Mouse (Mus musculus) limb, embryonic 15.5 days (tissue): ENCODE data around the gene 5530401A14Rik. TPM values are rescaled to one million over a fixed set of nuclear protein-coding genes. Genes with fewer than 3 reads are reported as not detected.

Experiments
- ATAC-seq: fragments of 200-750 bp; cut with Nextera tagmentation; 2 replicates; pipeline ENCODE4 v1.8.0; 2017; ENCODE audit warnings: low read depth, moderate TSS enrichment; ENCODE audit not compliant: insufficient number of reproducible peaks, low FRiP score, low TSS enrichment
- H3K27ac ChIP-seq: fragments of 300-500 bp; sonication (generic); 2 replicates; pipeline ENCODE4 v1.5.1; 2015; ENCODE audit warnings: moderate library complexity, mild to moderate bottlenecking, inconsistent platforms
- H3K27me3 ChIP-seq: fragments of 300-500 bp; sonication (generic); 2 replicates; pipeline ENCODE4 v1.6.1; 2015; ENCODE audit warnings: inconsistent platforms
- H3K36me3 ChIP-seq: fragments of 300-500 bp; sonication (generic); 2 replicates; pipeline ENCODE4 v1.6.1; 2015; ENCODE audit warnings: inconsistent platforms
- H3K4me1 ChIP-seq: fragments of 300-500 bp; sonication (generic); 2 replicates; pipeline ENCODE4 v1.6.1; 2015; ENCODE audit warnings: inconsistent platforms
- H3K4me2 ChIP-seq: fragments of 300-500 bp; sonication (generic); 2 replicates; pipeline ENCODE4 v1.6.1; 2015; ENCODE audit warnings: mild to moderate bottlenecking, inconsistent platforms
- H3K4me3 ChIP-seq: fragments of 300-500 bp; sonication (generic); 2 replicates; pipeline ENCODE4 v1.5.1; 2015; ENCODE audit warnings: mild to moderate bottlenecking, inconsistent platforms
- H3K9ac ChIP-seq: fragments of 300-500 bp; sonication (generic); 2 replicates; pipeline ENCODE4 v1.6.1; 2015; ENCODE audit warnings: inconsistent platforms
- H3K9me3 ChIP-seq: fragments of 300-500 bp; sonication (generic); 2 replicates; pipeline ENCODE4 v1.6.1; 2016; ENCODE audit warnings: inconsistent platforms
- WGBS: fragments of 180-500 bp; shearing (Covaris S2); methylation state at CpG from one replicate; pipeline ENCODE4 v1.1.7; 2015; 5-methylcytosine and 5-hydroxymethylcytosine counted together
- polyA plus RNA-seq: library from polyadenylated mRNA; unstranded; fragments of >200 nt; fragmentation: Nextera tagmentation; extraction: Ambion mirVana; gene quantifications from 2 replicates; pipeline ENCODE4 v1.2.1, GENCODE M21; 2015

Gene 5530401A14Rik
- polyA plus RNA-seq, result not detected in 2 replicates

GRCm38 (mm10) chr11:81860250-81860972 lies at the start of gene 5530401A14Rik:
Gene 5530401A14Rik, plus strand, starts transcription at chr11:81860673.
- ATAC-seq, result 0 out of 2 replicates have a peak, but pooled peaks have one; percentile 44
- Histone ChIP-seq H3K9me3 (no peaks in the 10 kb centered on the region), H3K27ac (no peak within 1 kb of the TSS), H3K36me3 (no peaks in the 10 kb centered on the region), H3K4me1 (peaks cover 11% of the 10 kb centered on the region; the same call in 1 of the 2 replicates), H3K27me3 (no peaks in the 10 kb centered on the region), H3K4me2 (no peak within 1 kb of the TSS), H3K4me3 (no peak within 1 kb of the TSS), H3K9ac (no peak within 1 kb of the TSS)
- WGBS, result 30% methylated on average over 4 of the region's 4 CpGs

GRCm38 (mm10) chr11:81814816-81815215 lies 45.7 kb upstream of the 5530401A14Rik start:
- Histone ChIP-seq H3K36me3 (no peaks in the 10 kb centered on the region), H3K9ac (no peak overlapping the region)
- 73% methylated on average over 1 of the region's 1 CpGs for WGBS

GRCm38 (mm10) chr11:81816531-81816930 lies 43.9 kb upstream of the 5530401A14Rik start:
- Histone ChIP-seq H3K4me2 (no peak overlapping the region), H3K9ac (no peak overlapping the region), H3K27ac (no peak overlapping the region), H3K36me3 (no peaks in the 10 kb centered on the region), H3K4me1 (no peaks in the 10 kb centered on the region), H3K9me3 (no peaks in the 10 kb centered on the region), H3K4me3 (no peak overlapping the region), H3K27me3 (no peaks in the 10 kb centered on the region)
- WGBS, result 46% methylated on average over 5 of the region's 5 CpGs
- no peak for ATAC-seq

More at GRCm38 (mm10) chr11:81814816-81815215, 45.7 kb upstream of the 5530401A14Rik start:
- ATAC-seq, result no peak
- Histone ChIP-seq H3K9me3 (no peaks in the 10 kb centered on the region), H3K4me3 (no peak overlapping the region), H3K4me1 (no peaks in the 10 kb centered on the region), H3K27me3 (no peaks in the 10 kb centered on the region), H3K4me2 (no peak overlapping the region), H3K27ac (no peak overlapping the region)

- no peak overlapping the region for H3K9ac ChIP-seq
- H3K4me3 ChIP-seq, result no peak overlapping the region
- H3K4me1 ChIP-seq, result no peaks in the 10 kb centered on the region
- H3K9me3 ChIP-seq, result no peaks in the 10 kb centered on the region
- H3K27ac ChIP-seq, result no peak overlapping the region
- WGBS, result 89% methylated on average over 1 of the region's 1 CpGs
- H3K36me3 ChIP-seq, result no peaks in the 10 kb centered on the region
- ATAC-seq, result no peak
- no peaks in the 10 kb centered on the region for H3K27me3 ChIP-seq
- H3K4me2 ChIP-seq, result no peak overlapping the region
Observed at GRCm38 (mm10) chr11:81832381-81832780, 28.1 kb upstream of the 5530401A14Rik start.

- Histone ChIP-seq H3K9me3 (no peaks in the 10 kb centered on the region), H3K4me3 (no peak overlapping the region), H3K4me2 (no peak overlapping the region), H3K27ac (no peak overlapping the region), H3K27me3 (no peaks in the 10 kb centered on the region), H3K4me1 (no peaks in the 10 kb centered on the region), H3K9ac (no peak overlapping the region), H3K36me3 (no peaks in the 10 kb centered on the region)
- WGBS, result 72% methylated on average over 4 of the region's 4 CpGs
- ATAC-seq, result no peak
Observed at GRCm38 (mm10) chr11:81838426-81838825, 22.0 kb upstream of the 5530401A14Rik start.

GRCm38 (mm10) chr11:81841001-81841400 lies 19.5 kb upstream of the 5530401A14Rik start:
- Histone ChIP-seq H3K4me1 (no peaks in the 10 kb centered on the region), H3K27me3 (no peaks in the 10 kb centered on the region), H3K4me2 (no peak overlapping the region), H3K27ac (no peak overlapping the region), H3K36me3 (no peaks in the 10 kb centered on the region), H3K4me3 (no peak overlapping the region), H3K9ac (no peak overlapping the region), H3K9me3 (no peaks in the 10 kb centered on the region)
- 40% methylated on average over 2 of the region's 2 CpGs for WGBS
- ATAC-seq, result no peak

- H3K4me2 ChIP-seq, result no peak overlapping the region
- 40% methylated on average over 5 of the region's 5 CpGs for WGBS
- H3K4me3 ChIP-seq, result no peak overlapping the region
- no peaks in the 10 kb centered on the region for H3K36me3 ChIP-seq
- no peak for ATAC-seq
- no peaks in the 10 kb centered on the region for H3K4me1 ChIP-seq
- H3K9me3 ChIP-seq, result no peaks in the 10 kb centered on the region
- no peaks in the 10 kb centered on the region for H3K27me3 ChIP-seq
- H3K9ac ChIP-seq, result no peak overlapping the region
- H3K27ac ChIP-seq, result no peak overlapping the region
Observed at GRCm38 (mm10) chr11:81845010-81845685, 15.3 kb upstream of the 5530401A14Rik start.

- Histone ChIP-seq H3K36me3 (no peaks in the 10 kb centered on the region), H3K4me3 (no peak overlapping the region), H3K27me3 (no peaks in the 10 kb centered on the region), H3K27ac (no peak overlapping the region), H3K4me2 (no peak overlapping the region), H3K9ac (no peak overlapping the region), H3K4me1 (no peaks in the 10 kb centered on the region), H3K9me3 (no peaks in the 10 kb centered on the region)
- 70% methylated on average over 3 of the region's 3 CpGs for WGBS
- no peak for ATAC-seq
Observed at GRCm38 (mm10) chr11:81845686-81846036, 14.8 kb upstream of the 5530401A14Rik start.

- Histone ChIP-seq H3K27ac (no peak overlapping the region), H3K27me3 (no peaks in the 10 kb centered on the region), H3K9ac (no peak overlapping the region), H3K4me2 (no peak overlapping the region), H3K36me3 (no peaks in the 10 kb centered on the region), H3K4me3 (no peak overlapping the region), H3K9me3 (no peaks in the 10 kb centered on the region), H3K4me1 (no peaks in the 10 kb centered on the region)
- no peak for ATAC-seq
- 34% methylated on average over 1 of the region's 1 CpGs for WGBS
Observed at GRCm38 (mm10) chr11:81847773-81848490, 12.5 kb upstream of the 5530401A14Rik start.

GRCm38 (mm10) chr11:81865661-81866382 lies 5.3 kb downstream of the 5530401A14Rik start:
- WGBS, result 51% methylated on average over 10 of the region's 10 CpGs

GRCm38 (mm10) chr11:81871506-81872213 lies 11.2 kb downstream of the 5530401A14Rik start:
- no peaks in the 10 kb centered on the region for H3K36me3 ChIP-seq
- H3K9me3 ChIP-seq, result no peaks in the 10 kb centered on the region
- no peak for ATAC-seq
- WGBS, result 55% methylated on average over 9 of the region's 9 CpGs
- H3K27me3 ChIP-seq, result no peaks in the 10 kb centered on the region
- H3K4me2 ChIP-seq, result no peak overlapping the region
- no peak overlapping the region for H3K9ac ChIP-seq
- no peak overlapping the region for H3K4me3 ChIP-seq
- H3K27ac ChIP-seq, result no peak overlapping the region
- H3K4me1 ChIP-seq, result no peaks in the 10 kb centered on the region

More at GRCm38 (mm10) chr11:81865661-81866382, 5.3 kb downstream of the 5530401A14Rik start:
- Histone ChIP-seq H3K36me3 (no peaks in the 10 kb centered on the region), H3K9me3 (no peaks in the 10 kb centered on the region), H3K9ac (no peak overlapping the region), H3K4me2 (no peak overlapping the region), H3K4me3 (no peak overlapping the region), H3K4me1 (0 out of 2 replicates have a peak, but pooled peaks cover 4% of the 10 kb centered on the region), H3K27ac (peak overlapping the region; percentile 65; the same call in 1 of the 2 replicates), H3K27me3 (no peaks in the 10 kb centered on the region)
- no peak for ATAC-seq
